Mouse (Mus musculus) bone marrow macrophage, adult 2 months (primary cell): ENCODE measurements around the gene Nmnat2.

Experiments used
- CTCF ChIP-seq: IDR thresholded peaks from 2 replicates; pipeline ENCODE4 v1.5.1; 2012; ENCODE audit warnings: low read depth, mild to moderate bottlenecking, low read length, moderate library complexity
- POLR2A ChIP-seq: IDR thresholded peaks from 2 replicates; pipeline ENCODE4 v1.6.1; 2012; ENCODE audit warnings: mild to moderate bottlenecking, low read depth, low read length, borderline replicate concordance

DNA sequence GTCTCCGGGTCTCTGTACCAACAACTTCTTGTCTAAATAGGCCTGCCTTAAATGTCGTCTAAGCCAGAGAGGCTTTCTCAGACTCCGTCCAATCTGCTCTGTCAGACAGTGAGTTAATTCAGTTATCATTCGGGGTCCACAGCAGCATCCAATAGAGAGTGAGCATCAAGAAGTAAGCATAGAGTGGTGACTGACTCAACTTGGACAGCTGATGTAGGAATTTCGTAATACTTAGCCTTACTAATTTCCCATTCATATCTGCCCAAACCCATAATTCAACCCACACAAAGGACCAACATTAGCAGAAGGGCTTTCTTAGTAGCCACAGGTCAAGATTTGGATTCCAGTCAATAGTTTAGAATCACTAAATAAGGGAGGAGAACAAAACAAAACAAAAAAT lies 626 bp upstream of the Nmnat2 start:
- TF ChIP-seq CTCF (no peak), POLR2A (no peak)
